Mouse (Mus musculus) midbrain, postnatal 0 days (tissue): ENCODE measurements around the gene Ltv1. TPM values are rescaled to one million over a fixed set of nuclear protein-coding genes. Genes with fewer than 3 reads are reported as not detected.

ENCODE experiments used
- ATAC-seq: fragments of 200-750 bp; cut with Nextera tagmentation; 2 replicates; pipeline ENCODE4 v1.8.0; 2017; ENCODE audit warnings: moderate number of reproducible peaks, mild to moderate bottlenecking, moderate TSS enrichment, moderate library complexity; ENCODE audit not compliant: low FRiP score
- DNase-seq: peaks from one replicate; pipeline ENCODE4 v3.0.0-alpha.2; 2015; ENCODE audit warnings: low spot score
- H3K27ac ChIP-seq: fragments of 300-500 bp; sonication (generic); 2 replicates; pipeline ENCODE4 v1.5.1; 2014; ENCODE audit warnings: low read depth, mild to moderate bottlenecking, low read length, mixed read lengths
- H3K27me3 ChIP-seq: fragments of 300-500 bp; sonication (generic); 2 replicates; pipeline ENCODE4 v1.6.1; 2014; ENCODE audit warnings: low read length, control low read depth, mixed read lengths; ENCODE audit not compliant: insufficient read depth
- H3K36me3 ChIP-seq: fragments of 300-500 bp; sonication (generic); 2 replicates; pipeline ENCODE4 v1.6.1; 2014; ENCODE audit warnings: low read length, control low read depth, mixed read lengths; ENCODE audit not compliant: insufficient read depth
- H3K4me1 ChIP-seq: fragments of 300-500 bp; sonication (generic); 2 replicates; pipeline ENCODE4 v1.6.1; 2014; ENCODE audit warnings: mild to moderate bottlenecking, control low read depth, antibody characterized with exemption, low read length, mixed read lengths; ENCODE audit not compliant: insufficient read depth
- H3K4me2 ChIP-seq: fragments of 300-500 bp; sonication (generic); 2 replicates; pipeline ENCODE4 v1.6.1; 2014; ENCODE audit warnings: low read depth, mild to moderate bottlenecking, low read length, mixed read lengths; ENCODE audit not compliant: poor library complexity, severe bottlenecking
- H3K4me3 ChIP-seq: fragments of 300-500 bp; sonication (generic); 2 replicates; pipeline ENCODE4 v1.5.1; 2014; ENCODE audit warnings: low read depth, mild to moderate bottlenecking, low read length, moderate library complexity
- H3K9ac ChIP-seq: fragments of 300-500 bp; sonication (generic); replicated peaks from 2 replicates; pipeline ENCODE4 v1.6.1; 2014; ENCODE audit warnings: mild to moderate bottlenecking, low read length, moderate library complexity, mixed read lengths; ENCODE audit not compliant: poor library complexity, severe bottlenecking
- H3K9me3 ChIP-seq: fragments of 300-500 bp; sonication (generic); 2 replicates; pipeline ENCODE4 v1.6.1; 2016; ENCODE audit warnings: low read length, control low read depth
- CTCF ChIP-seq: IDR thresholded peaks from 2 replicates; pipeline ENCODE4 v1.5.1; 2016; ENCODE audit warnings: antibody characterized with exemption, mild to moderate bottlenecking
- WGBS: fragments of 180-500 bp; shearing (Covaris S2); extraction: QIAGEN DNeasy Blood & Tissue Kit; methylation state at CpG from one replicate; pipeline ENCODE4 v1.1.7; 2014; 5-methylcytosine and 5-hydroxymethylcytosine counted together
- polyA plus RNA-seq: library from polyadenylated mRNA; unstranded; fragments of >200 nt; fragmentation: Nextera tagmentation; extraction: Ambion mirVana; gene quantifications from 2 replicates; pipeline ENCODE4 v1.2.1, GENCODE M21; 2015
- total RNA-seq: library from RNA; depleted of rRNA; stranded (reverse); fragments of >200 nt; gene quantifications from 2 replicates; pipeline ENCODE4 v1.2.3, GENCODE M21; 2014

Ltv1 gene
- total and polyA plus RNA-seq, 2 experiments from 2014 or later: 15.6 to 23.5 TPM

DNA sequence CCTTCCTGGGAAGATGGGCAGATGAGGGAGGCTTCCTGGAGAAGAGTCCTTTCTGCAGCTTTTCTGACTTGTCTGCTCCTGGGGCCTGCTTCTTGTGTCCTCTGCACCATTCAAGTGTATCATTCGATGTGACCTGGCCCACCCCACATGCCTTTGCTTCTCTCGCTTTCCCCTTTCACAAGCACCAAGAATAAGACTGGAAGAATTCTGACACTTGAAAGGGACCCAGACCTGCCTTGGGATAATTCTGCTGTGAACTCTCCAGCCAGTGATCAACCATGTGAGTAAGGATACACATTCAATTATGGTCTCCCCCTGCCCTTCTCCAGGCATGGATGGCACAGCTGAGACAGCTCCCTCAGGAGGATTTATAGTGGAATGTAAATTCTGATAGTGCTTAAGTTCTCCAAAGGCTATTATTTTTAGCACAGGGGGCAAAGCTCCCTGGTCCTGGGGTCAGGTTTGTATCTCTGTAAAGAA, 40.2 kb upstream of the Ltv1 start:
- DNase-seq: no peak
- Histone ChIP-seq H3K9ac (no peak overlapping the region), H3K4me1 (no peaks in the 10 kb centered on the region), H3K36me3 (no peaks in the 10 kb centered on the region), H3K9me3 (no peaks in the 10 kb centered on the region), H3K27ac (no peak overlapping the region), H3K27me3 (no peaks in the 10 kb centered on the region), H3K4me2 (no peak overlapping the region), H3K4me3 (no peak overlapping the region)
- WGBS: 31% methylated on average over 2 of the region's 2 CpGs
- ATAC-seq: no peak
- no peak for TF ChIP-seq CTCF

DNA sequence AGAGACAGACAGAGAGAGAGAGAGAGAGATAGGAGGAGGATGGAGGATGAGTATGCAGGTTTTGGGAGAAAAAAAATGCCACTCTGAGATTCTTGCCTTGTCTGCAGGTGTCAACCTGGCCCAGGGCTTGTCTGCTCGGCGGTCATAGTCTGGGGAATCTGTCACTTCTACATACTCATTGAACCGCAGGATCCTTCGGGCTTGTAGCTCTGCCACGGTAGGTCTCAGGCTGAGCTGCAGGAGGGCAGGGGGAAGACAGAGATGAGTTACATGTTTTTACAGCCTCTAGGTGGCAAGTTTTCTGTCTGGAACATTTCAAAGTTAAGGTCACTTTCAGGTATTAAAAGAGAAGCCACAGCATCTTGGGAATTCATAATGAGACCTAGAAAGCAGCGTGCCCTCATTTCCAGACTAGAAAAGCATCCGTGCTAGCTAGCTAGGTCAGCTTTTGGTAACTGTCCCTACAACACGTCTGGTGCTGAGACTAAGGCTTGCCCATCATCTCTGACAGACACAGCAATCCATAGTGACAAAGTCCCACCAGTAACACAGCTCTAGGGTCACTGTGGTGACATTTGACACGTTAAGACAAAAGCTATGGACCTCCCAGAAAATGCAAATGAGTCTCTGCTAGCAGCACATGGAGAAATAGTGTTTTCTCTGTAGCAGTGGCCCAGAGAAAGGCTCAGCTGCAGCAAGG, 39.6 kb upstream of the Ltv1 start:
- Histone ChIP-seq H3K27me3 (no peaks in the 10 kb centered on the region), H3K9ac (no peak overlapping the region), H3K4me1 (no peaks in the 10 kb centered on the region), H3K36me3 (no peaks in the 10 kb centered on the region), H3K9me3 (no peaks in the 10 kb centered on the region), H3K27ac (no peak overlapping the region), H3K4me3 (no peak overlapping the region), H3K4me2 (no peak overlapping the region)
- ATAC-seq (no peak), DNase-seq (peak; percentile 5)
- no peak for TF ChIP-seq CTCF
- WGBS: 44% methylated on average over 9 of the region's 9 CpGs

DNA sequence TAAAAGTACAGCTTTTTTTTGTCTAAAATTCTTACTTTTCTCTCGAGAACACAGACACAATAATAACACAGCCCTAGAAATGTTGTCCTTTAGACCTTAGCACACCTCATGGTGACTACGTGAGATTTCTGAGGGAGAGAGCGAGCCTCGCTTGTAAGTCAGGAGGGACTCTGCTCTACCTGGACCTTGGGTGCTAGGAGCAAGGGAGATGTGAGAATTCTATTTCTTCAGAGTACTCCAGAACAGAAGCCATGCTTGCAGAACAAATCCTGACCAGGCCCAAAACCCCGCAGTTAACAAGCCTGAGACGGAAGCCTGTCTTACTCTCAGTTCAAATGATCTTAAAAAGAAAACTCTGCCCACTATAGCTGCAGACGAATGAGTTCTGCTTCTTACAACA, 37.7 kb upstream of the Ltv1 start:
- no peak for TF ChIP-seq CTCF
- 92% methylated on average over 7 of the region's 7 CpGs for WGBS

DNA sequence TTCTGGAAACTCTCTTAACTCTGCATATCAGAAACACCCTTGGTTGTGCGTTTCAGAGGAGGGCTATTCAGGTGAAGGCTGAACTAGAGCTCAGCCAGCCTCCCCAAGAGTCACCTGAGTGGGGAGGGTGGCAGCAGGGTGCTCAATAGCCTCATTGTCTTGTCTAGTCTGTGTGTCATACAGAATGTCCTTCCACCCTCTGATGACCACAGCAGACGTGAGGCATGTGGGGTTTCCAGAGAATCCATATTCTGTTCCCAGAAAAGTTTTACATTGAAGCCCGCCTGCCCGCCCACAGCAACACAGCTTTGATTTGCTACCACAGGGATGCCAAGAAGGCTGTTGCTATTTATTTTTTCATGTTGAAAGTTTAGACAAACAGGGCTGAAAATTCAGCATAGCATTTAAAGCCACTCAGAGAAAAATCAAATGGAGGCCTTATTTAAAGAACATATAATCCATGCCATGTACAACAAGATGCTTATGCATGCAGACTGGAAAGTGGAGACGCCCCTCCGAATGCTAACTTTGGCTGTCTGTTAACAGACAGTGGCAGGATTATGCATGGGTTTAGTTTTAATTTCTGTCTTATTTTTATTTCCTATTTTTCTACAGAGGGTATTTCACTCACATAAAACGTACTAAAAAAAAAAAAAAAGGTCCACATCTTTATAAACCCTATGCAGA, 32.6 kb upstream of the Ltv1 start:
- ATAC-seq (no peak), DNase-seq (no peak)
- Histone ChIP-seq H3K36me3 (no peaks in the 10 kb centered on the region), H3K27me3 (no peaks in the 10 kb centered on the region), H3K27ac (no peak overlapping the region), H3K4me1 (no peaks in the 10 kb centered on the region), H3K9ac (no peak overlapping the region), H3K9me3 (no peaks in the 10 kb centered on the region), H3K4me2 (no peak overlapping the region), H3K4me3 (no peak overlapping the region)
- 86% methylated on average over 7 of the region's 7 CpGs for WGBS
- no peak for TF ChIP-seq CTCF

More for the DNA sequence above, 37.7 kb upstream of the Ltv1 start:
- Histone ChIP-seq H3K4me3 (no peak overlapping the region), H3K27ac (no peak overlapping the region), H3K4me2 (no peak overlapping the region), H3K9ac (no peak overlapping the region), H3K36me3 (no peaks in the 10 kb centered on the region), H3K4me1 (no peaks in the 10 kb centered on the region), H3K9me3 (no peaks in the 10 kb centered on the region), H3K27me3 (no peaks in the 10 kb centered on the region)
- DNase-seq (no peak), ATAC-seq (no peak)

DNA sequence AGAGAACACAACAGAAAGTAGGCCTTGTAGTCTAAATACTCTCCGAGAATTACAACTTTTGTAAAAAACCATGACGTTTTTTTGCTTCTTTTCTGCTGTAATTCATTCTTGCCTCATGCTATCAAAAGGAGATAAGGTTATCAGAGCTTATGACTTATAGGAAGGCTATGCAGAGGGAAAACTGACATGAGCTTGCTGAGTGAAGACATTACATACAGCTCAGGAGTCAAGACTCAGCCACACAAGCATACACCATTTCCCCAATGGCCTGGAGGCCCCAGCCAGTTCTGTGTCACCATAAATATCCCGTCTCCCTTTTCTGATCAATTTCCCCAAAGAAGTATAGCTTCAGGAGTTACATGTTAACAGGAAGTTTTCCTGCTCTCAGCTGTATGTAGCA, 29.2 kb upstream of the Ltv1 start:
- Histone ChIP-seq H3K4me3 (no peak overlapping the region), H3K9me3 (no peaks in the 10 kb centered on the region), H3K4me2 (no peak overlapping the region), H3K4me1 (no peaks in the 10 kb centered on the region), H3K36me3 (no peaks in the 10 kb centered on the region), H3K27me3 (no peaks in the 10 kb centered on the region), H3K9ac (no peak overlapping the region), H3K27ac (no peak overlapping the region)
- ATAC-seq (no peak), DNase-seq (no peak)
- WGBS: 89% methylated on average over 3 of the region's 3 CpGs
- TF ChIP-seq CTCF: no peak

DNA sequence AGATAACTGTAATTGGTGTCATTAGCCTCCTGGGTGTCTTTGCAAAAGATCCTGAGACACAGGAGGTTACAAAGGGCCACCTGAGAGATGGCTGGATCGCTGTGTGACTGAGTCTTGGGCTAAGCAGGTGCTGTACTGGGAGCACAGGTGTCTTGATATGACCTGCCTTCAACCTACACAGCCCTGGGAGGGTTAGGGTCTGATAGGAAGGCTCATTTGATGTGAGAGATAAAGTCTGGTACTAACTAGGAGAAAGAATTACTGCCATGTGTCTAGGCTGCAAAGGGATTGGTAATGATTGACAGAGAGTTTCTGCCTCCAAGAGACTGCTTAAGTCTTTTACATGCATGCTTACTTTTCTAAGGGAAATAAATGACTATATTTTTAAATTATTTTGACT, 27.1 kb upstream of the Ltv1 start:
- no peaks in the 10 kb centered on the region for H3K9me3 ChIP-seq
- WGBS: 68% methylated on average over 1 of the region's 1 CpGs

More for the DNA sequence above, 27.1 kb upstream of the Ltv1 start:
- H3K36me3 ChIP-seq: no peaks in the 10 kb centered on the region
- H3K27me3 ChIP-seq: no peaks in the 10 kb centered on the region
- H3K9ac ChIP-seq: no peak overlapping the region
- no peak overlapping the region for H3K4me2 ChIP-seq
- no peak for TF ChIP-seq CTCF
- ATAC-seq (no peak), DNase-seq (no peak)
- no peak overlapping the region for H3K4me3 ChIP-seq
- no peaks in the 10 kb centered on the region for H3K4me1 ChIP-seq
- H3K27ac ChIP-seq: no peak overlapping the region
